Comparison of ENCODE assay signal across 20 mouse cellular contexts in the genomic region with DNA sequence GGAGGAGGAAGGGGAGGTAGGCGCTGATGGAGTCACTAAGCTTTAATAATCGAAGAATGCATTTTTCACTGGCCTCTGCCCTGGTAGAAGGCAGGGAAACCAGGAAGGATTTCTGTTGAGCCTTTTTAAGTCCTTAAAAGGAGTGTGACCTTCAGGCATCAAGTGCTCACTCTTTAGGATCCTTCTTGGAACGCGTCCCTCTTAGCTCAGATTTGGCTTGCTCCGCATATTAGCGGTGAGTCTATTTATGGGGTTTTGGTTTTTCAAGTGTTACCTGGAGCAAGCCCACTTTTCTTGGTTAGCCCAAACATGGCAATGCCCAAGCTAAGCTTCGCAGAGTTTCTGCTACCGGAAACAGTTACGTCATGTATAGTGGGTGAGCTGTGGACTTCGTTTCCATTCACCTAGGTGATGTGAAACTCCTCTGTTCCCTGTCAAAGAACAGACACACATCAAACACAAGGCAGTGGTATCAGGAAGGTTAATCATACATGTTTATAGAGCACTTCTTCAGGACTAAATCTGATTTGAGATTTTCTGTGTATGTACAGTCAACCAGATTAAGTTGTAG. TPM values are rescaled to one million over a fixed set of nuclear protein-coding genes. Genes with fewer than 3 reads are reported as not detected.
DNase-seq lines count a peak whose midpoint lies in the region; ATAC-seq and TF ChIP-seq lines count a peak whose summit lies in the region.
"Had no signal": no experiment of that assay in that cellular context is flagged by ENCODE, and none has a peak within 500 bp of the region (broad histone marks: within the 10 kb centered on the region; RNA-seq: fewer than 3 reads in every experiment).

No protein-coding gene starts in this region.

- no peak for TF ChIP-seq CTCF in heart, postnatal 0 days (IDR thresholded peaks at IDR 0.05; ENCODE audit: low read depth)

- peaks cover 26% of the 10 kb centered on the region for H3K4me1 ChIP-seq in heart, embryonic 10.5 days
- H3K4me1 ChIP-seq in heart, postnatal 0 days (ENCODE audit: control insufficient read depth, insufficient read depth): peaks cover 9% of the 10 kb centered on the region; the same call in 1 of the 2 replicates

- H3K27ac ChIP-seq in heart, embryonic 10.5 days: peak overlapping the region; percentile 94
- peak overlapping the region; percentile 99 for H3K27ac ChIP-seq in heart, postnatal 0 days (ENCODE audit: low read depth)
- H3K27ac ChIP-seq: hindbrain, embryonic 12.5 days; layer of hippocampus, adult 2 months had no signal

- H3K9me3 ChIP-seq in heart, embryonic 10.5 days: no peaks in the 10 kb centered on the region
- no peaks in the 10 kb centered on the region for H3K9me3 ChIP-seq in heart, postnatal 0 days (replicated peaks; ENCODE audit: control insufficient read depth, low read length)
- H3K9me3 ChIP-seq: hindbrain, embryonic 12.5 days; megakaryocyte, embryonic 14.5 days had no signal

- 0 out of 2 replicates have a peak, but pooled peaks have one; percentile 26 for TF ChIP-seq EP300 in heart, postnatal 0 days (IDR thresholded peaks at IDR 0.05; ENCODE audit: low read depth)

- peak overlapping the region; percentile 57; the same call in 1 of the 2 replicates for H3K9ac ChIP-seq in heart, postnatal 0 days (replicated peaks; ENCODE audit: low read depth, low read length)
- H3K9ac ChIP-seq: hindbrain, embryonic 12.5 days had no signal

- H3K4me2 ChIP-seq in heart, postnatal 0 days (ENCODE audit: low read depth, low read length): peak overlapping the region; percentile 53
- H3K4me2 ChIP-seq: hindbrain, embryonic 12.5 days had no signal

- H3K27me3 ChIP-seq in heart, embryonic 10.5 days (ENCODE audit: insufficient read depth, poor library complexity, severe bottlenecking): no peaks in the 10 kb centered on the region
- no peaks in the 10 kb centered on the region for H3K27me3 ChIP-seq in heart, postnatal 0 days (ENCODE audit: control insufficient read depth, insufficient read depth, low read length)
- H3K27me3 ChIP-seq: hindbrain, embryonic 12.5 days had no signal

- H3K36me3 ChIP-seq in heart, embryonic 10.5 days: no peaks in the 10 kb centered on the region
- H3K36me3 ChIP-seq in heart, postnatal 0 days (replicated peaks; ENCODE audit: control insufficient read depth, insufficient read depth, low read length): no peaks in the 10 kb centered on the region
- H3K36me3 ChIP-seq: hindbrain, embryonic 12.5 days had no signal

- ATAC-seq in heart, postnatal 0 days (ENCODE audit: insufficient read depth, low read depth): peak; percentile 14; the same call in 1 of the 2 replicates
- ATAC-seq: activated CD4-positive, CD25-positive, alpha-beta regulatory T cell, adult 4 months had no signal

- DNase-seq in adrenal gland, adult 2 months: peak; percentile 41
- DNase-seq in adrenal gland, adult 18-20 months (ENCODE audit: low spot score in 2 of 2): no peak
- no peak for DNase-seq in heart, embryonic 10.5 days (ENCODE audit: low spot score)
- no peak for DNase-seq in heart, postnatal 25 days (ENCODE audit: low spot score)
- DNase-seq in adrenal gland, postnatal 10 days: peak; percentile 34
- DNase-seq in heart, postnatal 0 days (ENCODE audit: low spot score): peak; percentile 78
- no peak for DNase-seq in gastrocnemius, postnatal 4 days (ENCODE audit: low spot score in 2 of 2)
- DNase-seq in frontal cortex, postnatal 36 days (ENCODE audit: low spot score in 2 of 2): no peak
- DNase-seq: embryo, embryonic 11 days; gastrocnemius, postnatal 14 days; liver had no signal

- intact Hi-C loops in heart, postnatal 25 days (cut with DNase I): loop anchor here (5.0 kb wide), 1 partner anchor 74 kb away; no protein-coding TSS in a partner anchor

- 48% methylated on average over 10 of the region's 10 CpGs for WGBS in heart, embryonic 10.5 days
- 31% methylated on average over 10 of the region's 10 CpGs for WGBS in heart, postnatal 0 days

- H3K4me3 ChIP-seq in heart, embryonic 10.5 days: peak overlapping the region; percentile 42; the same call in 1 of the 2 replicates
- peak overlapping the region; percentile 12; the same call in 1 of the 2 replicates for H3K4me3 ChIP-seq in heart, postnatal 0 days (ENCODE audit: low read depth, low read length)
- H3K4me3 ChIP-seq: hindbrain, embryonic 12.5 days; layer of hippocampus, adult 2 months; megakaryocyte, embryonic 14.5 days had no signal

RNA-seq across cellular contexts. Expression of gene Actc1, which starts 5.0 kb away (rescaled TPM):
- not detected for total RNA-seq in adrenal gland, adult 2 months (2021)
- polyA plus RNA-seq in adrenal gland, adult 2 months (2012; rRNA removed): 0.10 and 0.11 TPM in 2 replicates
- total RNA-seq in adrenal gland, adult 18-20 months (2021): not detected
- 7,735 and 13,041 TPM in 2 replicates for polyA plus RNA-seq in heart, embryonic 10.5 days (2016; fragmentation: Nextera tagmentation; extraction: Ambion mirVana)
- total RNA-seq in heart, postnatal 25 days (2021): over 10,000 TPM; 16,244 to 16,268 TPM
- total RNA-seq in adrenal gland, postnatal 10 days (2021): 10 to 100 TPM in 1 of 2 experiments, 1 to 10 TPM in 1; 8.2 to 14.9 TPM
- total RNA-seq in heart, postnatal 0 days (2014; rRNA removed; ENCODE audit: low replicate concordance): 20,690 and 21,635 TPM in 2 replicates
- polyA plus RNA-seq in heart, postnatal 0 days (2015; fragmentation: Nextera tagmentation; extraction: Ambion mirVana): 18,379 and 21,577 TPM in 2 replicates
- 1,000 to 10,000 TPM; 1,701 to 2,460 TPM for total RNA-seq in gastrocnemius, postnatal 4 days (2021)
- total RNA-seq: layer of hippocampus, adult 2 months; left cerebral cortex, postnatal 10 days; MEL; monocyte, adult 5-6 weeks; neutrophil, adult 5-6 weeks had no signal
- polyA plus RNA-seq: activated CD4-positive, CD25-positive, alpha-beta regulatory T cell, adult 4 months had no signal

RNA-seq across cellular contexts. Expression of gene Gjd2, which starts 44.9 kb away (rescaled TPM):
- 1 to 10 TPM; 2.7 to 7.0 TPM for total RNA-seq in adrenal gland, adult 2 months (2021)
- polyA plus RNA-seq in adrenal gland, adult 2 months (2012; rRNA removed): 2.5 and 3.7 TPM in 2 replicates
- 1 to 10 TPM; 2.9 to 3.2 TPM for total RNA-seq in adrenal gland, adult 18-20 months (2021)
- not detected in 2 replicates for polyA plus RNA-seq in heart, embryonic 10.5 days (2016; fragmentation: Nextera tagmentation; extraction: Ambion mirVana)
- total RNA-seq in heart, postnatal 25 days (2021): not detected
- total RNA-seq in adrenal gland, postnatal 10 days (2021): 1 to 10 TPM; 9.5 to 9.9 TPM
- 0.12 TPM in 1 of 2 replicates, not detected in the other for total RNA-seq in heart, postnatal 0 days (2014; rRNA removed; ENCODE audit: low replicate concordance)
- polyA plus RNA-seq in heart, postnatal 0 days (2015; fragmentation: Nextera tagmentation; extraction: Ambion mirVana): not detected in 2 replicates
- total RNA-seq in gastrocnemius, postnatal 4 days (2021): under 1 TPM in 1 of 2 experiments, not detected in 1; 0.15 TPM
- total RNA-seq: gastrocnemius, postnatal 14 days; MEL; monocyte, adult 5-6 weeks; neutrophil, adult 5-6 weeks had no signal
- polyA plus RNA-seq: activated CD4-positive, CD25-positive, alpha-beta regulatory T cell, adult 4 months; kidney, embryonic 14.5 days had no signal

Comparison
In these comparisons a context has a peak if more than half of its experiments do, and no peak if none do; other contexts are left out.
1. DNase-seq: peak in adrenal gland, adult 2 months (single experiment), adrenal gland, postnatal 10 days (single experiment) and heart, postnatal 0 days (single experiment); none in adrenal gland, adult 18-20 months (0 of 2), heart, embryonic 10.5 days (single experiment), heart, postnatal 25 days (single experiment), gastrocnemius, postnatal 4 days (0 of 2) and frontal cortex, postnatal 36 days (0 of 2).
2. RNA of gene Actc1, which starts 5.0 kb away (total RNA-seq): 20,690 to 21,635 TPM in heart, postnatal 0 days, 16,244 to 16,268 TPM in heart, postnatal 25 days and 1,701 to 2,460 TPM in gastrocnemius, postnatal 4 days; 8.2 to 14.9 TPM in adrenal gland, postnatal 10 days, not detected in adrenal gland, adult 2 months and not detected in adrenal gland, adult 18-20 months; every median in the first group is over 100 times any median in the second.